Mouse (Mus musculus): Measurements from ENCODE around the gene Ipo5.

DNA sequence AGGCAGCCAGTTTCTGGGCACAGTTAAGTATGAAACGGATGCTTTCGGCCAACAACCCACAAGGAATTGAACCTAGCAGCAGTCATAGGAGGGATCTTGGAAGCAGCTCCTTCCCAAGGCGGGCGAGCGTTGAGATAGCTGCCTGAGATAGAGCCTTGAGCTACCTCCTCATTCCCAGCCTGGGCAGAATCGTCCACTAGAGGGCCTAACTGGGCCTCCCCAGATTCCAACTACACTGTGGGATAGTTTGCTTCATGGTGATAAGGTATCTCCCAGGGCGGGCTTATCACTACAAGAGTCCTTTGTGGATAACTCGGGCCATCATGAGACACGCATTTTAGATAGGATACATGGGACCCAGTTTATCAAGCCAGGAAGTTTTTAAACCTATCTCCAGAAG, 35.9 kb upstream of the Ipo5 start:
- TF ChIP-seq CTCF (IDR thresholded peaks at IDR 0.05; ENCODE audit: borderline replicate concordance, control insufficient read depth, extremely low read depth, insufficient read depth, low read length, poor library complexity) (no peak), POLR2A (IDR thresholded peaks at IDR 0.05; ENCODE audit: control insufficient read depth, extremely low read depth, insufficient read depth, low read length, poor library complexity) (no peak)

All from thymus, adult 2 months (tissue).